Mouse (Mus musculus) intestine, embryonic 16.5 days (tissue): Measurements from ENCODE around the gene Camta2. TPM values are rescaled to one million over a fixed set of nuclear protein-coding genes. Genes with fewer than 3 reads are reported as not detected.

Source experiments
- ATAC-seq: fragments of 200-750 bp; cut with Nextera tagmentation; 2 replicates; pipeline ENCODE4 v1.8.0; 2017; ENCODE audit warnings: moderate TSS enrichment, moderate library complexity
- H3K27ac ChIP-seq: fragments of 300-500 bp; sonication (generic); 2 replicates; pipeline ENCODE4 v1.5.1; 2014; ENCODE audit warnings: mild to moderate bottlenecking, low read length
- H3K27me3 ChIP-seq: fragments of 300-500 bp; sonication (generic); replicated peaks from 2 replicates; pipeline ENCODE4 v1.6.1; 2014; ENCODE audit warnings: low read length, control low read depth, mixed read lengths; ENCODE audit not compliant: control insufficient read depth, insufficient read depth
- H3K36me3 ChIP-seq: fragments of 300-500 bp; sonication (generic); 2 replicates; pipeline ENCODE4 v1.6.1; 2014; ENCODE audit warnings: low read length, control low read depth; ENCODE audit not compliant: control insufficient read depth, insufficient read depth
- H3K4me1 ChIP-seq: fragments of 300-500 bp; sonication (generic); 2 replicates; pipeline ENCODE4 v1.6.1; 2014; ENCODE audit warnings: low read length, control low read depth, mixed read lengths; ENCODE audit not compliant: control insufficient read depth, insufficient read depth
- H3K4me2 ChIP-seq: fragments of 300-500 bp; sonication (generic); 2 replicates; pipeline ENCODE4 v1.6.1; 2014; ENCODE audit warnings: low read depth, low read length, control low read depth
- H3K4me3 ChIP-seq: fragments of 300-500 bp; sonication (generic); 2 replicates; pipeline ENCODE4 v1.5.1; 2014; ENCODE audit warnings: mild to moderate bottlenecking, low read length
- H3K9ac ChIP-seq: fragments of 300-500 bp; sonication (generic); 2 replicates; pipeline ENCODE4 v1.6.1; 2014; ENCODE audit warnings: low read depth, low read length
- H3K9me3 ChIP-seq: fragments of 300-500 bp; sonication (generic); 2 replicates; pipeline ENCODE4 v1.6.1; 2016; ENCODE audit warnings: low read length, control low read depth; ENCODE audit not compliant: control insufficient read depth
- WGBS: fragments of 180-500 bp; shearing (Covaris S2); extraction: QIAGEN DNeasy Blood & Tissue Kit; methylation state at CpG from one replicate; pipeline ENCODE4 v1.1.7; 2014; 5-methylcytosine and 5-hydroxymethylcytosine counted together
- polyA plus RNA-seq: library from polyadenylated mRNA; unstranded; fragments of >200 nt; fragmentation: Nextera tagmentation; extraction: Ambion mirVana; gene quantifications from 2 replicates; pipeline ENCODE4 v1.2.1, GENCODE M21; 2015

Camta2 gene
- polyA plus RNA-seq, 1 experiment from 2014 or later = 14.2 TPM

DNA sequence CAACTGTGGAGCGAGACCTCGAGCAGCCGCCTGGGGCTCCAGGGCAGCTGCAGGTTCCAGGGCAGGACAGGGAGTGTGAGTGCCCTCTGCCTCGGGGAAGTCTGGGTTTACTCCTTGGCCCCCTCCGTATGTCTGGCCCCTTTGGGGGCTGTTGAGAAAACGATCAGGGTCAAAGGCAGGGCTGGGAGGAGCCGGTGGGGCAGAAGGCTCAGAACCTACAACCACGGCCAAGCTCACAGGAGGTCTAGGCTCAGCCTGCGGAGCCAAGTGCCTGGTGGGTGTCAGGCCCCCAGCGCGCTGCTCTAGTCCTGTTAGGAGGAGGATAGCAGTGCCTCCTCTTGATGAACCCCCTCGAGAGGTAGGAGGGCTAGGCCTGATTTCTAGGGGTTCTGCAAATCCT, 6.7 kb downstream of the Camta2 start:
- WGBS = 69% methylated on average over 12 of the region's 12 CpGs
- peaks cover 3% of the 10 kb centered on the region; the same call in 1 of the 2 replicates for H3K36me3 ChIP-seq

DNA sequence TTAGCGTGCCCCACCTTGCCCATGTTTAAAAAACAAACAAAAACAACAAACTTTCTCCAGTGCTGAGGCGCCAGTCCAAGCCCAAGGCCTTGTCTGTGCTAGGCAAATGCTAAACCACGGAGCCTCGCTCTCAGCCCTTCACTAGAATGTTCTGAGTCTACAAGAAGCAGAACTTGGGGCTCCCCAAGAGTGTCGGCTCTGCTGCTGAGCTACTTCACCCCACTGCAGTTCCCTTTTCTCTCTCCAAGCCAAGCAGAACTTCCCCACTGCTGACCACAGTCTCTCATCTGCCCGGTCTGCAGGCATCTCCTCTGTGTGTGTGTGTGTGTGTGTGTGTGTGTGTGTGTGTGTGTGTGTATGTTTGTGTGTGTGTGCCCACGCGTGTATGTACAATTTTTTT, 8.0 kb downstream of the Camta2 start:
- H3K27ac ChIP-seq = no peak overlapping the region
- H3K9ac ChIP-seq = no peak overlapping the region
- H3K36me3 ChIP-seq = peaks cover 7% of the 10 kb centered on the region; the same call in 1 of the 2 replicates
- H3K4me3 ChIP-seq = no peak overlapping the region
- WGBS = 85% methylated on average over 8 of the region's 8 CpGs
- H3K9me3 ChIP-seq = no peaks in the 10 kb centered on the region
- no peaks in the 10 kb centered on the region for H3K27me3 ChIP-seq
- H3K4me1 ChIP-seq = peaks cover 7% of the 10 kb centered on the region
- ATAC-seq = no peak
- H3K4me2 ChIP-seq = no peak overlapping the region

More for the DNA sequence above, 6.7 kb downstream of the Camta2 start:
- peaks cover 12% of the 10 kb centered on the region for H3K4me1 ChIP-seq
- no peak overlapping the region for H3K9ac ChIP-seq
- H3K27me3 ChIP-seq = no peaks in the 10 kb centered on the region
- ATAC-seq = no peak
- H3K9me3 ChIP-seq = no peaks in the 10 kb centered on the region
- H3K4me2 ChIP-seq = no peak overlapping the region
- no peak overlapping the region for H3K4me3 ChIP-seq
- no peak overlapping the region for H3K27ac ChIP-seq

DNA sequence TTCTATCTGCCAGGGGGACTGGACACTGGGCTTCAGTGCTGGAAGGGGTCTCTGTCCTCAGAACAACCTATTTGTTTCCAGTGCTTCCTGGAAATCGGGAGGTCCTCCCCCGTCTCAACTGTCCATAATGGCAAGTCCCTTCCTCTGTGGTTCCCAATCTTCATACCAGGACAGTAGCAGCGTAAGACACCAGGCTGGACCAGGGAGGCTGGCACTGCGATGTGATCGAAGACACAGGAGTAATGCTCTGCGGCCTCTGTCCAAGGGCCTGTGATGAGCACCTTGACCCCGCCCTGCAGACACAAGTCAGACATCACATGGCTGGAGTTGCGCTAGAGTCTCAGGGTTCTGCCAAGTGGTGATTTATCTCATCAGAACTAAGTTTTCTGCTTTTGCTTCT, 8.5 kb downstream of the Camta2 start:
- no peak overlapping the region for H3K27ac ChIP-seq
- no peak for ATAC-seq
- no peaks in the 10 kb centered on the region for H3K27me3 ChIP-seq
- 95% methylated on average over 8 of the region's 8 CpGs for WGBS
- H3K9me3 ChIP-seq = no peaks in the 10 kb centered on the region
- H3K4me2 ChIP-seq = no peak overlapping the region
- H3K4me1 ChIP-seq = peaks cover 5% of the 10 kb centered on the region
- H3K9ac ChIP-seq = no peak overlapping the region
- H3K36me3 ChIP-seq = peaks cover 8% of the 10 kb centered on the region; the same call in 1 of the 2 replicates
- no peak overlapping the region for H3K4me3 ChIP-seq

DNA sequence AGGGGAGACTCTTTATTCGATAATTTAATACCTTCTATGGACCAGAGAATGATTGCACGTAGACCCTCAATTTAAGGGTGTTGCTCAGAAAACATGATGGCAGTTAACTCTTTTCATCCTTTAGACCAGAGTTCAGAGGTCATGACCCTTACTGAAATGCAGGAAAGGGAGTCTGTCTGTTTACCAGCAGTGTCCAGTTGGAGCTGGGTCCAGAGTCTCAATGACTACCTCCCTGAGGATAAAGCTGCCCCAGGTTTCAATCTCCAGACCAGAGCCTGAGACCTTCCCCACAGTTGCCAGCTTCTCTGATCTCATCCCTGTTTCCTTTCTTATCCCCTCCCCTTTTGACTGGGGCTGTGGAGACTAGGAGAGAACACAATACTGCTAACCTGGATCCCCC, 9.3 kb downstream of the Camta2 start:
- Histone ChIP-seq H3K9me3 (no peaks in the 10 kb centered on the region), H3K4me2 (no peak overlapping the region), H3K27me3 (no peaks in the 10 kb centered on the region), H3K36me3 (peaks cover 11% of the 10 kb centered on the region), H3K4me1 (peaks cover 5% of the 10 kb centered on the region), H3K9ac (no peak overlapping the region), H3K4me3 (no peak overlapping the region), H3K27ac (no peak overlapping the region)
- 77% methylated on average over 2 of the region's 2 CpGs for WGBS
- no peak for ATAC-seq

DNA sequence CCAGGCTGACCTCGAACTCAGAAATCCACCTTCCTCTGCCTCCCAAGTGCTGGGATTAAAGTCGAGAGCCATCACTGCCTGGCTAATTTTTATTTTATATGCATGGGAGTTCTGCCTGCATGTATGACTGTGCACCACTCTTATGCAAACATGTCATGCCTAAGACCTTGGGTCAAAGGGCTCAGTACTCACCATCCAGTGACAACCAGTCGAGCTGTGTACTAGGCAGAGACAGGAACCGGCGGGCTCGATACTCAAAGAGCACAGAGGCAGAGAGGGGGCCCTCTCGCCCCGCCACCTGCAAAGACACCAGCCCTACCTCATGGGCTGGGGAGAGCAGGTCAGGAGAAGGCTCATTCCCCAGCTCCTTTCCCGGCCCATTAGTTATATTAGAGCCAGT, 9.8 kb downstream of the Camta2 start:
- Histone ChIP-seq H3K4me2 (no peak overlapping the region), H3K4me3 (no peak overlapping the region), H3K9me3 (no peaks in the 10 kb centered on the region), H3K36me3 (peaks cover 9% of the 10 kb centered on the region), H3K27me3 (no peaks in the 10 kb centered on the region), H3K27ac (no peak overlapping the region), H3K4me1 (peaks cover 5% of the 10 kb centered on the region), H3K9ac (no peak overlapping the region)
- ATAC-seq = no peak
- WGBS = 76% methylated on average over 9 of the region's 9 CpGs

DNA sequence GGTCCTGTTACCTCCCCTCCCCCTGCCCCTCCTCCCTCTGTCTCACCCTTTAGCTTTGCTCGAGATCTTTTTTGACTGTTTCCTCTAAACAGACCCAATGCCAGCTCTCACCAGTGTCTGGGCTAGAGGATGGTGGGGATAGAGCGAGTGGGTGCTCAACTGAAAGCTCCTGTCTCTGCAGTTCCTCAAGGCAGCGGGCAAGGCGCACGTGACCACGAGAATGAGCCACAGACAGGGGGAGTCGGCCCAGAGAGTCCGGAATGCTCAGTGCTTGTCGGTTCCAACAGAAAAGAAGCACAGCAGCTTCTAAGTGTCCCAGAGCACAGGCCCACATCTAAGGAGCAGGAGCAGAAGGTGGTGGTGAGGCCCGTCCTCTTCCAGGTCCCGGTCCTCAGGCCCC, 13.4 kb downstream of the Camta2 start:
- no peak overlapping the region for H3K4me3 ChIP-seq
- H3K9me3 ChIP-seq = no peaks in the 10 kb centered on the region
- H3K4me2 ChIP-seq = no peak overlapping the region
- ATAC-seq = no peak
- no peak overlapping the region for H3K9ac ChIP-seq
- H3K27me3 ChIP-seq = no peaks in the 10 kb centered on the region
- WGBS = 68% methylated on average over 11 of the region's 11 CpGs
- peaks cover 11% of the 10 kb centered on the region for H3K4me1 ChIP-seq
- H3K27ac ChIP-seq = no peak overlapping the region
- peaks cover 8% of the 10 kb centered on the region for H3K36me3 ChIP-seq

DNA sequence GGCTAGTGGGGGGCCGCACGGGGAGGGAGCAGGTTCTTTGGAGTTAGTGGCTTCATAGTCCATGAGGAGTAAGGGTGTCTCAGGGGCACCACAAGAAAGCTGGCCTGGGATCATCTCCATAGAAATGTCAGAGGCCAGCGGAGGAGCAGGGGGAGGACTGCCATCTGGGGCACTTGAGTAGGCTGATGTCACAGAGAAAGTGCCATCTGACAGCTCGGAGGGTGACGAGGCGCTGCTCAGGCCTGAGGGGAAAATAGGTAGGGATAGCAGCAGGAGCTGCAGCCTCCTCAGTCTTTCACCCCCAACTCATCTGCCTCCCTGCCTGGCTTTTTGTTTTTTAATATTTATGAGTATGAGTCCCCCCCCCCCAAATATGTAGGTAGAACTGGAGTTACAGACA, 13.9 kb downstream of the Camta2 start:
- Histone ChIP-seq H3K27me3 (no peaks in the 10 kb centered on the region), H3K4me3 (no peak overlapping the region), H3K9me3 (no peaks in the 10 kb centered on the region), H3K9ac (no peak overlapping the region), H3K36me3 (peaks cover 8% of the 10 kb centered on the region), H3K4me1 (peaks cover 11% of the 10 kb centered on the region), H3K27ac (no peak overlapping the region), H3K4me2 (no peak overlapping the region)
- ATAC-seq = no peak
- WGBS = 81% methylated on average over 6 of the region's 6 CpGs

DNA sequence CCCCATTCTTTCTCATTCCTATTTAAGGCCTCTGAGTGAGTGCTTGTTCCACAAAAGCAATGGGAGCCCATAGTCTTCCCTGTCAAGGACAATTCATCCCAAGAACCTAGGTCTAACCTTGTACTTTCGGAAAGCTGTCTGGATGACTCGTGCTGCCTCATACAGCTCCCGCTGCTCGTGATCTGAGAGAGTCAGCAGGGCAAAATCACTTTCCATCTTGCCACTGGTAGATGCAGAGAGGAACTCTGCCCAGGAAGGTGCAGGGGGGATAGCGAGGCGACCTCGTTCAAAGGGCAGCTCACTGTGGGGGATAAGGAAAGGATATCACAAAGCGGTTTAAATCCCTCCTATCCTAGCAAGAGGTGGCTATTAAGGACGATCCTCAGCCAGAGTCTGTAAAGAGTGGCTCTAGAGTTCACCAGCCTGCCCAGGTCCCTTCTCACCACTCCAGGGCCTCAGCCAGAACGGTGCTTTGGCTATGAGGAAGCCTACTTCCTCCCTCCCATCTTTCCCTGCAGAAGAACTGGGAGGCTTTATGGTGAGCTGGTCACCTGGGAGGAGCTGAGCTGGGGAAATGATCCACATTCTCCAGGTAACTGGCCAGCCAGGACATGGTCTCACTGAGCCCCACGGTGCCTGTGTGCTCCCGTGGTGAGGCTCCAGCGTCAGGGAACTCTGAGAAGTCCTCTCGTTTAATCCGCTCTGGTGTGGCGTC, 16.4 kb downstream of the Camta2 start:
- Histone ChIP-seq H3K36me3 (peaks cover 8% of the 10 kb centered on the region), H3K9me3 (no peaks in the 10 kb centered on the region), H3K9ac (no peak overlapping the region; the same call in 1 of the 2 replicates), H3K27me3 (no peaks in the 10 kb centered on the region), H3K4me3 (no peak overlapping the region), H3K27ac (no peak overlapping the region), H3K4me1 (peaks cover 13% of the 10 kb centered on the region), H3K4me2 (no peak overlapping the region)
- WGBS = 80% methylated on average over 16 of the region's 16 CpGs
- ATAC-seq = no peak

DNA sequence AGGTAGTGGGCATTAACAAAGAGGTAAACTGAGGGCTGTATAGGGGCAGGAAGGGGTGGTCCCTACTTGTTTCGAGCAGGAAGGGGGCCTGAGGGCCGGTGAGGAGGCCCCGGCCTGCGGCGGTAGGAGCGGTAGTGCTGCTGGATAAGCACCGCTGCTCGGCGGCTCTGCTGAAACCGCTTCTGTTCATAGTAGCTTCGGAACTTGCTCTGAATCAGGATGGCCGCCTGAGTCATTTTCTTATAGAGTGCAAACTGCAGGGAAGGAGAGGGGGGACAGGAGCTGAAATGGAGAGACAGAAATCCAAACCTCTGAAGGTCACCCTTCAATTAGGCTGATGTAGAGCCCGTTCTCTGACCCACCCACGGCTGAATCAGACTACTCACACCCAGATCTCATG, 17.4 kb downstream of the Camta2 start:
- Histone ChIP-seq H3K36me3 (peaks cover 4% of the 10 kb centered on the region), H3K27me3 (no peaks in the 10 kb centered on the region), H3K9ac (peak overlapping the region; percentile 86), H3K4me2 (peak overlapping the region; percentile 87), H3K27ac (peak overlapping the region; percentile 98), H3K9me3 (no peaks in the 10 kb centered on the region), H3K4me1 (peaks cover 13% of the 10 kb centered on the region), H3K4me3 (peak overlapping the region; percentile 71)
- ATAC-seq = no peak
- 47% methylated on average over 14 of the region's 14 CpGs for WGBS
